Mouse (Mus musculus) embryonic facial prominence, embryonic 13.5 days (tissue): ENCODE data around the gene Haus3. TPM values are rescaled to one million over a fixed set of nuclear protein-coding genes. Genes with fewer than 3 reads are reported as not detected.

Experiments used
- polyA plus RNA-seq: library from polyadenylated mRNA; unstranded; fragments of >200 nt; fragmentation: Nextera tagmentation; extraction: Ambion mirVana; gene quantifications from 2 replicates; pipeline ENCODE4 v1.2.1, GENCODE M21; 2015

Haus3 gene
- polyA plus RNA-seq, 1 experiment from 2014 or later, result 40.8 TPM

Other genes starting within 250 kb of the Haus3 start
- gene Nelfa, start 233.1 kb downstream of the Haus3 start, polyA plus RNA-seq, result 61.9 and 67.7 TPM in 2 replicates
- gene Gm1673, start 186.1 kb downstream of the Haus3 start, polyA plus RNA-seq, result 152 and 174 TPM in 2 replicates
- 0.28 and 0.30 TPM in 2 replicates for gene Nat8l, start 173.5 kb downstream of the Haus3 start, polyA plus RNA-seq
- gene Poln, start 79 bp downstream of the Haus3 start, polyA plus RNA-seq, result 0.60 and 1.2 TPM in 2 replicates
- 41.1 and 44.7 TPM in 2 replicates for gene Mxd4, start 18.2 kb upstream of the Haus3 start, polyA plus RNA-seq
- 1.8 and 2.4 TPM in 2 replicates for gene Zfyve28, start 118.9 kb upstream of the Haus3 start, polyA plus RNA-seq
- not detected in 2 replicates for gene Cfap99, start 119.1 kb upstream of the Haus3 start, polyA plus RNA-seq
- 157 and 170 TPM in 2 replicates for gene Rnf4, start 166.8 kb upstream of the Haus3 start, polyA plus RNA-seq
- 17.7 and 19.7 TPM in 2 replicates for gene Fam193a, start 200.4 kb upstream of the Haus3 start, polyA plus RNA-seq